Mouse (Mus musculus): ENCODE measurements around the gene Serpinb8.

DNA sequence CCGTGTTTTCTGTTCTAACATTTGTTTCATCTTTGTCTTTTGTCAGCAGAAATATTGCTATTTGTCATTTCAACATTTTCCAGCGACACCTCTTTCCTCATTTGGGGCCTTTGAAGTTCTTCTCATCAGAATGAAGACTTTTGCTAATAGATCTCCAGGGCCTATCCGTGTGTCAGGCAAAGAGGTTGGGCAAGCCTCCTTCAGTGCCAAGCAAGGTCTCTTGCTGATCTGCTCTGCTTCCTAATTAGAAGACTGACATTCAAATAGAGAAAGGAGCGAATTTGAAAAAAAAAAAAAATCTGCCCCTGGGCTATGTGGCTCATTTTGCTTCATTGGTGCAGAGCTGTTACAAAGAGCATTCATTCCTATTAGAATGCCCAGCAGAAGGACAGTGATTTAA, 32.2 kb downstream of the Serpinb8 start:
- no peak for TF ChIP-seq TCF12 (IDR thresholded peaks at IDR 0.05; ENCODE audit: insufficient read depth, poor library complexity, severe bottlenecking)
- TF ChIP-seq POLR2A (IDR thresholded peaks at IDR 0.05; ENCODE audit: insufficient read length, low read depth): no peak
- no peak for TF ChIP-seq POLR2AphosphoS2 (IDR thresholded peaks at IDR 0.05; ENCODE audit: insufficient read length, low read depth)
- TF ChIP-seq TCF3 (IDR thresholded peaks at IDR 0.05; ENCODE audit: insufficient read length, low read depth): no peak
- TF ChIP-seq REST (IDR thresholded peaks at IDR 0.05; ENCODE audit: insufficient read depth, insufficient read length): no peak
- no peak for TF ChIP-seq USF1 (IDR thresholded peaks at IDR 0.05; ENCODE audit: low read depth)
- no peak for TF ChIP-seq E2F4 (IDR thresholded peaks at IDR 0.05; ENCODE audit: insufficient read depth)
- no peak for TF ChIP-seq MAX (IDR thresholded peaks at IDR 0.05; ENCODE audit: low read depth)
- no peak for TF ChIP-seq MYOD1 (IDR thresholded peaks at IDR 0.05; ENCODE audit: control insufficient read depth in 1 of 3, insufficient read length in 2 of 3, low read depth in 2 of 3)

Data from myocyte (in vitro differentiated cells).